Mouse (Mus musculus) heart, postnatal 0 days (tissue): Measurements from ENCODE around the gene Hspb6. TPM values are rescaled to one million over a fixed set of nuclear protein-coding genes. Genes with fewer than 3 reads are reported as not detected.

Experiments used
- ATAC-seq: fragments of 200-750 bp; cut with Nextera tagmentation; 2 replicates; pipeline ENCODE4 v1.8.0; 2017; ENCODE audit warnings: low read depth, moderate number of reproducible peaks, moderate library complexity; ENCODE audit not compliant: insufficient read depth
- DNase-seq: peaks from one replicate; pipeline ENCODE4 v3.0.0-alpha.2; 2016; ENCODE audit warnings: low spot score
- H3K27ac ChIP-seq: fragments of 300-500 bp; sonication (generic); 2 replicates; pipeline ENCODE4 v1.5.1; 2014; ENCODE audit warnings: low read depth, mild to moderate bottlenecking
- H3K27me3 ChIP-seq: fragments of 300-500 bp; sonication (generic); 2 replicates; pipeline ENCODE4 v1.6.1; 2014; ENCODE audit warnings: low read length, mixed read lengths; ENCODE audit not compliant: control insufficient read depth, insufficient read depth
- H3K36me3 ChIP-seq: fragments of 300-500 bp; sonication (generic); replicated peaks from 2 replicates; pipeline ENCODE4 v1.6.1; 2014; ENCODE audit warnings: low read length, mixed read lengths; ENCODE audit not compliant: control insufficient read depth, insufficient read depth
- H3K4me1 ChIP-seq: fragments of 300-500 bp; sonication (generic); 2 replicates; pipeline ENCODE4 v1.6.1; 2014; ENCODE audit warnings: antibody characterized with exemption; ENCODE audit not compliant: control insufficient read depth, insufficient read depth
- H3K4me2 ChIP-seq: fragments of 300-500 bp; sonication (generic); 2 replicates; pipeline ENCODE4 v1.6.1; 2014; ENCODE audit warnings: low read depth, mild to moderate bottlenecking, low read length, moderate library complexity
- H3K4me3 ChIP-seq: fragments of 300-500 bp; sonication (generic); 2 replicates; pipeline ENCODE4 v1.5.1; 2014; ENCODE audit warnings: low read depth, low read length
- H3K9ac ChIP-seq: fragments of 300-500 bp; sonication (generic); replicated peaks from 2 replicates; pipeline ENCODE4 v1.6.1; 2014; ENCODE audit warnings: low read depth, low read length, mixed read lengths
- H3K9me3 ChIP-seq: fragments of 300-500 bp; sonication (generic); replicated peaks from 2 replicates; pipeline ENCODE4 v1.6.1; 2016; ENCODE audit warnings: low read length; ENCODE audit not compliant: control insufficient read depth
- CTCF ChIP-seq: IDR thresholded peaks from 2 replicates; pipeline ENCODE4 v1.5.1; 2016; ENCODE audit warnings: antibody characterized with exemption, control low read depth, low read depth
- EP300 ChIP-seq: IDR thresholded peaks from 2 replicates; pipeline ENCODE4 v1.6.1; 2016; ENCODE audit warnings: antibody characterized with exemption, low read depth
- WGBS: fragments of 180-500 bp; shearing (Covaris S2); extraction: QIAGEN DNeasy Blood & Tissue Kit; methylation state at CpG from one replicate; pipeline ENCODE4 v1.1.7; 2014; 5-methylcytosine and 5-hydroxymethylcytosine counted together
- polyA plus RNA-seq: library from polyadenylated mRNA; unstranded; fragments of >200 nt; fragmentation: Nextera tagmentation; extraction: Ambion mirVana; gene quantifications from 2 replicates; pipeline ENCODE4 v1.2.1, GENCODE M21; 2015
- total RNA-seq: library from RNA; depleted of rRNA; stranded (reverse); fragments of >200 nt; gene quantifications from 2 replicates; pipeline ENCODE4 v1.2.3, GENCODE M21; 2014; ENCODE audit warnings: low replicate concordance

Hspb6 gene
- total and polyA plus RNA-seq, 2 experiments from 2014 or later: 72.0 to 339 TPM

DNA sequence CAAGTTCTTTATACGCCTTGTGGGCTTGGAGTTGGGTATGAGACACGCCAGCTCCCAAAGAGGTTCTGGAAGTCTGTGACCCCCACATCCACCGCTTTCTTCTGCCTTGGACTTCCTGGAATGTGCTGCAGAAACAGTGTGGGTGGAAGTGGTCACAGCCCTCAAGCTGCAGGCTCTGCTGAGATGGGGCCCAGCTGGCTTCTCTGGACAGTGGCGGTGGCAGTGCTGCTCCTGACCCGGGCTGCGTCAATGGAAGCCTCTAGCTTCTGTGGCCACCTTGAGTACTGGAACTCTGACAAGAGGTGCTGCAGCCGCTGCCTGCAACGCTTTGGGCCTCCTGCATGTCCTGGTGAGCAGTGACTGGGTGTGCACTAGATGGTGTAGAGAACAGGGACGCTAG lies 14.1 kb downstream of the Hspb6 start:
- no peak overlapping the region for H3K27ac ChIP-seq
- H3K4me2 ChIP-seq: no peak overlapping the region
- DNase-seq (no peak), ATAC-seq (no peak)
- 74% methylated on average over 9 of the region's 9 CpGs for WGBS
- H3K9ac ChIP-seq: no peak overlapping the region
- no peaks in the 10 kb centered on the region for H3K27me3 ChIP-seq
- peaks cover 7% of the 10 kb centered on the region; the same call in 1 of the 2 replicates for H3K4me1 ChIP-seq
- TF ChIP-seq EP300 (no peak), CTCF (no peak)
- peaks cover 69% of the 10 kb centered on the region for H3K36me3 ChIP-seq
- no peaks in the 10 kb centered on the region for H3K9me3 ChIP-seq
- H3K4me3 ChIP-seq: no peak overlapping the region

DNA sequence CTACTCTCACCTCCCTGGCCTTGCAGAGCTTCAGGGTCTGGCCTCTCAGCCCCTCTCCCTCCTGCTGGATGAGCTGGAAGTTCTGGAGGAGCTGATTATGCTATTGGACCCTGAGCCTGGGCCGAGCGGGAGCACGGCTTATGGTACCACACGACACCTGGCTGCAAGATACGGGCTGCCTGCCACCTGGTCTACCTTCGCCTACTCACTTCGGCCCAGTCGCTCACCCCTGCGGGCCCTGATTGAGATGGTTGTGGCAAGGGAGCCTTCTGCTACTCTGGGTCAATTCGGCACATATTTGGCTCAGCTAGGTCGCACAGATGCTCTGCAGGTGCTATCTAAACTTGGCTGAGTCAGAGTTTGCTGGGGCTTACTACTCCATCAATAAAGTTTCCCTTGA lies 15.6 kb downstream of the Hspb6 start:
- Histone ChIP-seq H3K4me1 (peaks cover 7% of the 10 kb centered on the region; the same call in 1 of the 2 replicates), H3K27ac (no peak overlapping the region), H3K9me3 (no peaks in the 10 kb centered on the region), H3K4me3 (no peak overlapping the region), H3K9ac (no peak overlapping the region), H3K27me3 (no peaks in the 10 kb centered on the region), H3K36me3 (peaks cover 77% of the 10 kb centered on the region), H3K4me2 (no peak overlapping the region)
- TF ChIP-seq CTCF: no peak
- no peak for TF ChIP-seq EP300
- ATAC-seq: no peak
- 88% methylated on average over 11 of the region's 11 CpGs for WGBS
- no peak for DNase-seq

GRCm38 (mm10) chr7:30572389-30572788 lies 20.4 kb downstream of the Hspb6 start:
- Histone ChIP-seq H3K9ac (no peak overlapping the region), H3K27me3 (no peaks in the 10 kb centered on the region), H3K4me3 (no peak overlapping the region), H3K4me2 (no peak overlapping the region), H3K9me3 (no peaks in the 10 kb centered on the region), H3K4me1 (no peaks in the 10 kb centered on the region), H3K27ac (peak overlapping the region; percentile 16; the same call in 1 of the 2 replicates), H3K36me3 (peaks cover 94% of the 10 kb centered on the region)
- no peak for DNase-seq
- ATAC-seq: no peak
- TF ChIP-seq CTCF (no peak), EP300 (no peak)
- 71% methylated on average over 5 of the region's 5 CpGs for WGBS

GRCm38 (mm10) chr7:30572969-30573368 lies 21.0 kb downstream of the Hspb6 start:
- H3K36me3 ChIP-seq: peaks cover 96% of the 10 kb centered on the region
- peak overlapping the region; percentile 17 for H3K27ac ChIP-seq
- 0 out of 2 replicates have a peak, but pooled peaks have one; percentile 30 for TF ChIP-seq EP300
- no peak for TF ChIP-seq CTCF
- 28% methylated on average over 2 of the region's 2 CpGs for WGBS
- H3K27me3 ChIP-seq: no peaks in the 10 kb centered on the region
- DNase-seq (peak; percentile 66), ATAC-seq (peak; percentile 73)
- H3K4me3 ChIP-seq: no peak overlapping the region
- no peak overlapping the region for H3K9ac ChIP-seq
- no peaks in the 10 kb centered on the region for H3K9me3 ChIP-seq
- H3K4me2 ChIP-seq: no peak overlapping the region
- H3K4me1 ChIP-seq: no peaks in the 10 kb centered on the region

DNA sequence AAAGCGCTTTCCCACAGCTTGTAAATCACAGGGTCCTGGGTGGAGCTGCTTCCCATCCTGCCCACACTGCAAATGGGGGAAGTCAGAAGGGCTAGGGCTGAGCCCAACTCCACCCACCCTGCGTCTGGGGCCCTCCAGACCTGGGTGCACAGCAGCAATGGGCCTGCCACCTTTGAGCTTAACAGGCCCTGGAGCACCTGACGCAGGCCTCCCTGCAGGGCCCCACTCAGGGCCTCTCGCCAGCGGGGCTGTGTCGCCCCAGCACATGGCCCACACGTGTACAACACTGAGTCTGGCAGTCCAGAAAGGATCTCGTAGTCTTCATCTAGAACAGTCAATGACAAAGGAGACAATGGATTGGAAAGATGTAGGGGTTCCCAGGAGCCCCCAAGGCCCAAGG lies 28.0 kb downstream of the Hspb6 start:
- no peak for ATAC-seq
- H3K27me3 ChIP-seq: no peaks in the 10 kb centered on the region
- no peak for DNase-seq
- H3K9ac ChIP-seq: no peak overlapping the region
- TF ChIP-seq CTCF: no peak
- H3K4me1 ChIP-seq: no peaks in the 10 kb centered on the region
- H3K36me3 ChIP-seq: peaks cover 98% of the 10 kb centered on the region
- no peak overlapping the region for H3K4me3 ChIP-seq
- no peak overlapping the region for H3K27ac ChIP-seq
- WGBS: 91% methylated on average over 8 of the region's 8 CpGs
- no peak overlapping the region for H3K4me2 ChIP-seq
- no peaks in the 10 kb centered on the region for H3K9me3 ChIP-seq

GRCm38 (mm10) chr7:30581547-30581946 lies 29.6 kb downstream of the Hspb6 start:
- peaks cover 93% of the 10 kb centered on the region for H3K36me3 ChIP-seq
- no peak for ATAC-seq
- no peak for TF ChIP-seq EP300
- TF ChIP-seq CTCF: no peak

More at GRCm38 (mm10) chr7:30581547-30581946, 29.6 kb downstream of the Hspb6 start:
- H3K27ac ChIP-seq: no peak overlapping the region
- H3K4me1 ChIP-seq: no peaks in the 10 kb centered on the region
- WGBS: 93% methylated on average over 16 of the region's 16 CpGs
- H3K4me2 ChIP-seq: no peak overlapping the region
- H3K27me3 ChIP-seq: no peaks in the 10 kb centered on the region
- H3K4me3 ChIP-seq: no peak overlapping the region
- H3K9me3 ChIP-seq: no peaks in the 10 kb centered on the region
- no peak overlapping the region for H3K9ac ChIP-seq
- DNase-seq: no peak
